Mouse (Mus musculus) MEL (cell line): ENCODE measurements around the gene Dyrk3. TPM values are rescaled to one million over a fixed set of nuclear protein-coding genes. Genes with fewer than 3 reads are reported as not detected.

Experiments
- DNase-seq: peaks from one replicate; pipeline ENCODE4 v3.0.0; 2011; ENCODE audit warnings: low read depth, low spot score
- H3K27ac ChIP-seq: 2 replicates; pipeline ENCODE4 v1.5.1; 2012; ENCODE audit warnings: low read depth, mild to moderate bottlenecking, control low read depth, low read length, moderate library complexity; ENCODE audit not compliant: control insufficient read depth
- H3K27me3 ChIP-seq, 2 experiments: fragments of 150-350 bp in 1 of 2; sonication (generic) in 1 of 2; 2 replicates each; pipeline ENCODE4 v1.6.1; 2012; ENCODE audit warnings: low read length in 2 of 2, mild to moderate bottlenecking in 2 of 2, improper control_type of control experiment in 1 of 2, moderate library complexity in 1 of 2; ENCODE audit not compliant: insufficient read depth in 2 of 2, control insufficient read depth in 1 of 2
- H3K36me3 ChIP-seq, 2 experiments: 2 replicates each; pipeline ENCODE4 v1.6.1; 2012 to 2014; ENCODE audit warnings: low read length in 2 of 2, improper control_type of control experiment in 1 of 2, inconsistent platforms in 1 of 2, mild to moderate bottlenecking in 1 of 2; ENCODE audit not compliant: insufficient read depth in 2 of 2, control insufficient read depth in 1 of 2
- H3K4me1 ChIP-seq, 2 experiments: fragments of 150-350 bp in 1 of 2; sonication (generic) in 1 of 2; 2 replicates each; pipeline ENCODE4 v1.6.1; 2012; ENCODE audit warnings: low read length in 2 of 2, improper control_type of control experiment in 1 of 2, mild to moderate bottlenecking in 1 of 2; ENCODE audit not compliant: insufficient read depth in 2 of 2, control insufficient read depth in 1 of 2
- H3K4me3 ChIP-seq, 2 experiments: fragments of 150-350 bp in 1 of 2; sonication (generic) in 1 of 2; 2 replicates each; pipeline ENCODE4 v1.5.1; 2012; ENCODE audit warnings: low read depth in 2 of 2, low read length in 2 of 2, mild to moderate bottlenecking in 2 of 2, moderate library complexity in 2 of 2, control low read depth in 1 of 2, improper control_type of control experiment in 1 of 2; ENCODE audit not compliant: control insufficient read depth in 1 of 2, insufficient read depth in 1 of 2
- H3K79me2 ChIP-seq: 2 replicates; pipeline ENCODE4 v1.6.1; 2012; ENCODE audit warnings: mild to moderate bottlenecking, low read length, moderate library complexity; ENCODE audit not compliant: control insufficient read depth, poor library complexity, insufficient read depth
- H3K9ac ChIP-seq: 2 replicates; pipeline ENCODE4 v1.6.1; 2012; ENCODE audit warnings: low read depth, mild to moderate bottlenecking, control low read depth, low read length, moderate library complexity; ENCODE audit not compliant: control insufficient read depth, poor library complexity, severe bottlenecking
- H3K9me3 ChIP-seq: fragments of 150-350 bp; sonication (generic); replicated peaks from 2 replicates; pipeline ENCODE4 v1.6.1; 2012; ENCODE audit warnings: mild to moderate bottlenecking, low read length, improper control_type of control experiment, moderate library complexity; ENCODE audit not compliant: insufficient read depth
- BHLHE40 ChIP-seq: IDR thresholded peaks from 2 replicates; pipeline ENCODE4 v1.6.1; 2012; ENCODE audit warnings: low read depth, mild to moderate bottlenecking, inconsistent platforms, low read length, improper control_type of control experiment, borderline replicate concordance
- CTCF ChIP-seq, 3 experiments: IDR thresholded peaks in 2 of 3; conservative IDR thresholded peaks in 1 of 3; 2 replicates each; pipeline ENCODE4 v1.5.1; 2011 to 2012; ENCODE audit warnings: low read length in 3 of 3, low read depth in 2 of 3, mild to moderate bottlenecking in 2 of 3, improper control_type of control experiment in 1 of 3, inconsistent platforms in 1 of 3, mixed read lengths in 1 of 3, moderate library complexity in 1 of 3; ENCODE audit not compliant: control insufficient read depth in 1 of 3, insufficient read depth in 1 of 3, poor library complexity in 1 of 3, severe bottlenecking in 1 of 3
- E2F4 ChIP-seq: IDR thresholded peaks from 2 replicates; pipeline ENCODE4 v1.6.1; 2011; ENCODE audit warnings: low read depth, low read length, improper control_type of control experiment, borderline replicate concordance
- EP300 ChIP-seq, 2 experiments: IDR thresholded peaks; 2 replicates each; pipeline ENCODE4 v1.6.1; 2011; ENCODE audit warnings: improper control_type of control experiment in 2 of 2, low read length in 2 of 2, low read depth in 1 of 2, mild to moderate bottlenecking in 1 of 2
- GATA1 ChIP-seq: IDR thresholded peaks from 2 replicates; pipeline ENCODE4 v1.6.1; 2011; ENCODE audit warnings: low read depth, low read length, improper control_type of control experiment
- HCFC1 ChIP-seq: IDR thresholded peaks from 2 replicates; pipeline ENCODE4 v1.6.1; 2012; ENCODE audit warnings: low read depth, mild to moderate bottlenecking, inconsistent platforms, low read length, improper control_type of control experiment, moderate library complexity
- JUND ChIP-seq: IDR thresholded peaks from 2 replicates; pipeline ENCODE4 v1.6.1; 2011; ENCODE audit warnings: low read depth, mild to moderate bottlenecking, improper control_type of control experiment, low read length
- KAT2A ChIP-seq: conservative IDR thresholded peaks from 2 replicates; pipeline ENCODE4 v1.6.1; 2012; ENCODE audit warnings: low read depth, low read length, improper control_type of control experiment, inconsistent platforms
- MAFK ChIP-seq: IDR thresholded peaks from 2 replicates; pipeline ENCODE4 v1.6.1; 2011; ENCODE audit warnings: low read depth, mild to moderate bottlenecking, low read length, improper control_type of control experiment, borderline replicate concordance
- MAX ChIP-seq: IDR thresholded peaks from 2 replicates; pipeline ENCODE4 v1.6.1; 2011; ENCODE audit warnings: low read length, improper control_type of control experiment
- MAZ ChIP-seq: IDR thresholded peaks from 2 replicates; pipeline ENCODE4 v1.6.1; 2012; ENCODE audit warnings: low read depth, mild to moderate bottlenecking, inconsistent platforms, low read length, improper control_type of control experiment
- MXI1 ChIP-seq: IDR thresholded peaks from 2 replicates; pipeline ENCODE4 v1.6.1; 2011; ENCODE audit warnings: mild to moderate bottlenecking, low read depth, low read length, improper control_type of control experiment
- MYB ChIP-seq: IDR thresholded peaks from 2 replicates; pipeline ENCODE4 v1.6.1; 2011; ENCODE audit warnings: mild to moderate bottlenecking, low read depth, low read length, improper control_type of control experiment
- NELFE ChIP-seq: IDR thresholded peaks from 2 replicates; pipeline ENCODE4 v1.6.1; 2011; ENCODE audit warnings: low read depth, low read length, improper control_type of control experiment
- NRF1 ChIP-seq: IDR thresholded peaks from 2 replicates; pipeline ENCODE4 v1.6.1; 2014; ENCODE audit warnings: low read depth, mild to moderate bottlenecking, inconsistent platforms, low read length, improper control_type of control experiment, moderate library complexity; ENCODE audit not compliant: poor library complexity, insufficient read depth, severe bottlenecking
- POLR2AphosphoS5 ChIP-seq: IDR thresholded peaks from 2 replicates; pipeline ENCODE4 v1.6.1; 2012; ENCODE audit warnings: low read depth, borderline replicate concordance, mild to moderate bottlenecking, inconsistent platforms, low read length, moderate library complexity, mixed read lengths
- RAD21 ChIP-seq: IDR thresholded peaks from 2 replicates; pipeline ENCODE4 v1.6.1; 2011; ENCODE audit warnings: mild to moderate bottlenecking, low read depth, low read length, improper control_type of control experiment
- TAL1 ChIP-seq: IDR thresholded peaks from 2 replicates; pipeline ENCODE4 v1.6.1; 2012; ENCODE audit warnings: mild to moderate bottlenecking, inconsistent platforms, low read length, moderate library complexity, mixed read lengths
- TCF12 ChIP-seq: IDR thresholded peaks from 2 replicates; pipeline ENCODE4 v1.6.1; 2014; ENCODE audit warnings: low read depth, mild to moderate bottlenecking, inconsistent platforms, low read length, improper control_type of control experiment, moderate library complexity
- UBTF ChIP-seq: IDR thresholded peaks from 2 replicates; pipeline ENCODE4 v1.6.1; 2012; ENCODE audit warnings: low read depth, mild to moderate bottlenecking, inconsistent platforms, low read length, improper control_type of control experiment, moderate library complexity, borderline replicate concordance; ENCODE audit not compliant: insufficient read depth
- USF2 ChIP-seq, 2 experiments: IDR thresholded peaks; 2 replicates each; pipeline ENCODE4 v1.6.1; 2011 to 2012; ENCODE audit warnings: improper control_type of control experiment in 2 of 2, low read length in 2 of 2, borderline replicate concordance in 1 of 2, inconsistent platforms in 1 of 2, low read depth in 1 of 2, mild to moderate bottlenecking in 1 of 2; ENCODE audit not compliant: insufficient read depth in 1 of 2
- ZKSCAN1 ChIP-seq: IDR thresholded peaks from 2 replicates; pipeline ENCODE4 v1.6.1; 2012; ENCODE audit warnings: low read depth, mild to moderate bottlenecking, inconsistent platforms, low read length, improper control_type of control experiment, moderate library complexity
- ZMIZ1 ChIP-seq: IDR thresholded peaks from 2 replicates; pipeline ENCODE4 v1.6.1; 2012; ENCODE audit warnings: low read depth, mild to moderate bottlenecking, inconsistent platforms, low read length, improper control_type of control experiment, moderate library complexity
- polyA plus RNA-seq, 2 experiments: library from polyadenylated mRNA; stranded (reverse) in 1 of 2; unstranded in 1 of 2; fragments of >175 nt in 1 of 2; fragments of >200 nt in 1 of 2; gene quantifications; 2 replicates each; pipeline versions ENCODE4 v1.2.1 to v1.2.4; 2012; ENCODE audit warnings: low replicate concordance in 2 of 2, low read depth in 1 of 2; ENCODE audit not compliant: insufficient read length in 2 of 2, insufficient read depth in 1 of 2, missing spikeins in 1 of 2
- total RNA-seq: library from RNA; depleted of rRNA; stranded (reverse); fragments of 300-350 nt; gene quantifications from 2 replicates; pipeline ENCODE4 v1.2.3, GENCODE M21; 2012

The Dyrk3 gene
- total and polyA plus RNA-seq, 3 experiments, result 8.6 to 11.8 TPM; not detected in 1

GRCm38 (mm10) chr1:131092173-131092572, 46.0 kb downstream of the Dyrk3 start:
- Histone ChIP-seq H3K4me3 (no peak overlapping the region), H3K27ac (no peak overlapping the region), H3K9ac (no peak overlapping the region), H3K36me3 (peaks cover 0 to 4% of the 10 kb centered on the region in 2 experiments; a peak in 2 of 4 replicates), H3K9me3 (no peaks in the 10 kb centered on the region), H3K27me3 (no peaks in the 10 kb centered on the region), H3K79me2 (peaks cover 39% of the 10 kb centered on the region), H3K4me1 (peaks cover 0 to 3% of the 10 kb centered on the region in 2 experiments; a peak in 1 of 4 replicates)
- DNase-seq, result no peak
- TF ChIP-seq MXI1 (no peak), MAFK (no peak), MAZ (no peak), RAD21 (no peak), NRF1 (no peak), E2F4 (no peak), MAX (no peak), ZMIZ1 (no peak), TAL1 (no peak), NELFE (no peak), BHLHE40 (no peak), KAT2A (no peak), CTCF (IDR thresholded peaks at IDR 0.05 in 2 of 3, conservative IDR thresholded peaks at IDR 0.05 in 1 of 3; ENCODE audit: control insufficient read depth in 1 of 3, insufficient read depth in 1 of 3, low read depth in 2 of 3, low read length in 3 of 3, poor library complexity in 1 of 3, severe bottlenecking in 1 of 3) (no peak), GATA1 (no peak), MYB (no peak)

- H3K27me3 ChIP-seq, result no peaks in the 10 kb centered on the region
- no peak for DNase-seq
- no peak overlapping the region for H3K4me3 ChIP-seq
- no peak for TF ChIP-seq EP300 (IDR thresholded peaks at IDR 0.05; ENCODE audit: low read depth in 1 of 2, low read length in 2 of 2)
- no peak for TF ChIP-seq ZKSCAN1
- no peak for TF ChIP-seq MAZ
- no peak for TF ChIP-seq USF2 (IDR thresholded peaks at IDR 0.05; ENCODE audit: borderline replicate concordance in 1 of 2, insufficient read depth in 1 of 2, low read depth in 1 of 2, low read length in 2 of 2)
- no peak for TF ChIP-seq POLR2AphosphoS5
- TF ChIP-seq TCF12, result no peak
- no peak for TF ChIP-seq UBTF
- TF ChIP-seq HCFC1, result no peak
- no peak for TF ChIP-seq JUND
- peaks cover 0 to 3% of the 10 kb centered on the region in 2 experiments; a peak in 1 of 4 replicates for H3K4me1 ChIP-seq
- H3K9ac ChIP-seq, result no peak overlapping the region
- peaks cover 0 to 4% of the 10 kb centered on the region in 2 experiments; a peak in 2 of 4 replicates for H3K36me3 ChIP-seq
- no peak overlapping the region for H3K27ac ChIP-seq
- H3K9me3 ChIP-seq, result no peaks in the 10 kb centered on the region
- peaks cover 38% of the 10 kb centered on the region for H3K79me2 ChIP-seq
Observed at GRCm38 (mm10) chr1:131091481-131091880, 46.7 kb downstream of the Dyrk3 start.
